Mouse (Mus musculus): ENCODE results near the gene Ephb2.

Gene Ephb2

GRCm38 (mm10) chr4:136800366-136800765 lies 35.4 kb downstream of the Ephb2 start:
- no peak for DNase-seq (ENCODE audit: low spot score)

GRCm38 (mm10) chr4:136797677-136798569 lies 37.9 kb downstream of the Ephb2 start:
- no peak for DNase-seq (ENCODE audit: low spot score)

DNA sequence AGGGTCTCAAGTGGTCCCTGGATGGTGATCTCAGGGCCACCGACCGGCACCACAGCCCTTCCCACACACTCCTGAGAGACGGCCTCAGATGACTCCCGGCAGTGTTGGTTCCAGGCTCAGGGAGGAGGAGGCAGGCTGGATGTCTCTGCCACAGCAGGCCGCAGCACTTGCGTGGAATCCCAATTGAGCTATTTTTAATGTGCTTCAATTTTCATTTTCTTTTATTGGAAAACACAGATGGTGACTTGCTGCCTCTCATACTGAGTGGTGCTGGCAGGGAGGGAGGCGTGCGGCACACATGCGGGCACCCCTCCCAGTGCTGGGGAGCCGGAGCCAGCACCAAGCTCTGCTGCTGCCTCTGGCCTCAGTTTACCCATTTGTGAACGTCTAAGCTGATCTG lies 42.5 kb downstream of the Ephb2 start:
- DNase-seq (ENCODE audit: low spot score) = no peak

DNA sequence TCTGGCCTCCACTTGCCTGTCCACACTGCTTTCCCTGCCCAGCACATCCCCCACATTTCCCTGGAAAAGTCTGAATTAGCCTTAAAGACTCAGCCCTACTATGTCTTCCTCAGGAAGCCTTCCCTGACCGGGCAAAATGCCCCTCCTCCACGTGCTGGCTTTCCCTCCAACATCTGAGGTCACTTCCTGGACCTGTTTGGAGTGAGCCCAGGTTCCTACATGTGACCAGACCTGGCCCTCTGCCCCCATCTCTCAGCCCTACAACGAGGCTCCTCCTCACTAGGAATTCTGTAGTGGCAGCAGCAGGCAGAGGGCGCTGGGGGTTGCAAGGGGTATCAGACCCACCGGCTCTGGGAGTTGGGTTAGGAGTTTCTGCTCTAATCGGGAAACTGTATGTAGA lies 46.0 kb downstream of the Ephb2 start:
- DNase-seq (ENCODE audit: low spot score) = no peak

- no peak for DNase-seq (ENCODE audit: low spot score)
Observed at GRCm38 (mm10) chr4:136787357-136787756, 48.4 kb downstream of the Ephb2 start.

DNA sequence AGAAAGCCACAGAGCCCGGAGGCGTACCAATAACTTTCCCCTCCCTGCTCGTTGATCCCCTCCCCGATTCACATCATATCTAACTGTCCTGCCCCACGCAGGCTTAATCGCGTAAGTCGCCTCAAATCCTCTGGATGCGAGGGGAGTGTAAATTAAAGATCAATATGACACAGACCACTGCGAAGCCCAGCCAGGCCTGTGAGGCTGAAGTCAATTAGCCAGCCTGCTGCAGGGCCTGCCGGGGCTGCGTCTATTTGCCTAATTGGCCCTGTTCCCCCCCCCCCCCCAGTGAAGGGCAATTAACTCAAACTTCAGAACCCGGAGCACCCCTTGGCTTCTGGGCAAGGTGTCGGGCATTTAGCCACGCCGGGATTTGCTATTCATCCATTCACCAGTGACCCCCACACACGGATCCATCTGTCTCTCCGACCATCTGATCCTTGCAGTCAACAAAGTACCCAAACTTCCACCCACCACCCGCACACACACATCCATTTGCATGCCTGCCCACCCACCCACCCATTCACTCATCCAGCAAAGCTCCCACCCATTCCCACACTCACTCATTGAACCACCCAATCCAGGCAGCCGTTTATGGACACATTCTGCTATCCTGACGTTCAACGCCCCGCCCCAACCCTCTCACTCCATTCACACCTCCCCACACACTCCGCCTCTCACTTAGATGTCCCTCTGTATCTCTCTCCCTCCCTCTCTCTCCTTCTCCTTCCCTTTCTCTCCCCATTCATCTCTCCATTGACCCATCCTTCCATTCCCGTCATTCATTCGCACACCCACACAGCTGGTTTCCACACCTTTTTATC lies 49.1 kb downstream of the Ephb2 start:
- no peak for DNase-seq (ENCODE audit: low spot score)

DNA sequence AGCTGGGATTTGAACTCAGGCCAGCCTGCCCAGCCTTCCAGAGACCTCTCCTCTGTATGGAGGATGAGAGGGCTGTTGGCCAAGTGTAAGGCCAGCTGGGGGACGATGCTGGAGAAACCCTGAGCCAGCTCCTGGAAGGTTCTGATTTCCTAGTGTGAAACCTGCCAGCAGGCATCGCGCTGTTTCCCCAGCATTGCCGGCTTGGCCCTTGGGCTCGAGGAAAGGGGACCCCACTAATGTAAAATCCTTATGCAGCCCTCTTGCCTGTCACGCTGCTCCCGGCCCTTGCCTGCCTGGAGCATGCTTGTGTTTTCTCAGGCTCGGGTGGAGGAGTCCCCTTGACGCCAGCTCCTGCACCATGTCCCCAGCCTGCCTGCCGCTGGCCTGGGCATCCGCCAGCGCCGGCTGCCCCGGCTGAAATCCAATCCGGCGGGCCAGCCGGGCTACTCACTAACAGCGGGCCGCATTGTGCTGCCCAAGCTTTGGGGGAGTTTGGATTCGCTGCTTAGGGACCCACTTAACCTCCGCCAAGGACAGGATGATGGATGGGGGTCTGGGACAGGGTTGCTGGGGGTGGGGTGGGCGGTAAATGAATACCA lies 52.1 kb downstream of the Ephb2 start:
- DNase-seq (ENCODE audit: low spot score) = peak; percentile 87

DNA sequence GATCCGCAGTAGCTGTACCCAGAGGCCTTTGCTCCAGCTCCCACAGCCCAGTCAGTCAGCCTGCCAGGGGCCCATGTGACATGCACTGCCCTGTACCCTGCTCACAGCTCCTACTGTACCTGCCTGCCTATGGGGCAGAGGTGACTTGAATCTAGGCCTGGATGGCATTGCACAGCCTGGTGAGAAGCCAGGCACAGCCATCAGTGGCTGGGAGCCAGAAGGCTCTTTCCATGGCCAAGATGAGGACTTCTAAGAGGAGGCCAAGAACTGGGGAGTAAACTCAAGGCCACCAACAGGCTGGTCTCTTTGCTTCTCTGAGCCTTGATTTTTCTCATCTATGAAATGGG lies 53.2 kb downstream of the Ephb2 start:
- DNase-seq (ENCODE audit: low spot score) = no peak

GRCm38 (mm10) chr4:136781868-136782578 lies 53.8 kb downstream of the Ephb2 start:
- no peak for DNase-seq (ENCODE audit: low spot score)

- DNase-seq (ENCODE audit: low spot score) = no peak
Observed at GRCm38 (mm10) chr4:136780201-136780895, 55.4 kb downstream of the Ephb2 start.

- DNase-seq (ENCODE audit: low spot score) = no peak
Observed at GRCm38 (mm10) chr4:136779156-136779555, 56.6 kb downstream of the Ephb2 start.

DNA sequence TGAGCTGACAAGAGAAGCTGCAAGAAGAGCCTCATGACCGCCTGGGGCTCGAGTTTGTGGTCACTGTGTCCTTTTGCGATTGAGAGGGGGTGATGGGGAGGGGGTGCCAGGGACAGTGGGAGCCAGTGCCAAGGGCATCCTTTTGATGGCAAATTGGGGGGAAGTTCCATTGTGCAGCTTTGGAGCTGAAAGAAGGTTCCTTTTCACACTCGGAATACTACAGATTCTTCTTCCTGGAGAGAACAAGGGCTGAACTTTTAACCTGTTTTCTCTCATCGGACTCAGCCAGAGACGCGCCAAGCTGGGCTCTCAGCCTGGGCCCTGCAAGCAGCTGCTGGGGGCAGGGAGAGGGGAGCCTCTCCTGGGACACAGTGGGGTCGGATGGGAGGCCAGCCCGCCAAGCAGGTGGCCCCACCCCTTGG lies 59.3 kb downstream of the Ephb2 start:
- DNase-seq (ENCODE audit: low spot score) = peak; percentile 66

DNA sequence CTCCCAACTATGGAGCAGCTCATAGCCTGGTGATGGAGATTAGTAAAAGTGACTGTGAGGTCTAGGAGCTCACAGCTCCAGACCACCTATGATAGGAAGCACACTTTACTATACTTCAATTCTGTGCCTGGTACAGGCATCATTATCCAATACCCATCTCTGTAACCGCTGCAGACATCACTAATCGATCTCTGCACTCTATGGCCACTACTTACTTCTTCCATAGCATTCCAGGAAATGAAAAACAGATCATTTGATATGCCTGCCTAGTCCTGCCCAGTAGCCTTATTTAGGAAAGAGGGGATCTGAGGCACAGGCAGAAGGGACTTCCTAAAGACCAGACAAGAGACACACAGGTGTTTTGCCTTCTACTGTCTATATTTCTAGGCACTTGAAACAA lies 59.9 kb downstream of the Ephb2 start:
- peak; percentile 56 for DNase-seq (ENCODE audit: low spot score)

DNA sequence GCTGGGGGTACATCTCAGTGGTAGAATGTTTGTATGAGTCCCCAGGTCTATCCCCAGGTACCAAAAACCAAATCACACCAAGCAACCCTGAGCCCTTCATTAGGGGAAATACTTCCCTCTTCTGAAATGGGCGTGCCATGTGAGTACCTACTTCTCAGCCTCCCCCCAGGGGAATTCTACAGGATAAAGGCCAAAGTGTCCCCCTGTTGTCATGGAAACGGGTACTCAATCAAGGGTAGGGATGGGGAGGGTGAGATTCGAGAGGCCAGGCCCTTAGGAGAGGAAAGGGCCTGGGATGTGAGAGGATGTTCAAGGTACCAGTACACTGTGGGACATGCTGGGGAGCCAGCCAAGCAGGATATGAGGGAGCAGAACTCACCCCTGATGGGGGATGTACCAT lies 61.6 kb downstream of the Ephb2 start:
- peak; percentile 59 for DNase-seq (ENCODE audit: low spot score)

GRCm38 (mm10) chr4:136772952-136773584 lies 62.7 kb downstream of the Ephb2 start:
- DNase-seq (ENCODE audit: low spot score) = peak; percentile 68

DNA sequence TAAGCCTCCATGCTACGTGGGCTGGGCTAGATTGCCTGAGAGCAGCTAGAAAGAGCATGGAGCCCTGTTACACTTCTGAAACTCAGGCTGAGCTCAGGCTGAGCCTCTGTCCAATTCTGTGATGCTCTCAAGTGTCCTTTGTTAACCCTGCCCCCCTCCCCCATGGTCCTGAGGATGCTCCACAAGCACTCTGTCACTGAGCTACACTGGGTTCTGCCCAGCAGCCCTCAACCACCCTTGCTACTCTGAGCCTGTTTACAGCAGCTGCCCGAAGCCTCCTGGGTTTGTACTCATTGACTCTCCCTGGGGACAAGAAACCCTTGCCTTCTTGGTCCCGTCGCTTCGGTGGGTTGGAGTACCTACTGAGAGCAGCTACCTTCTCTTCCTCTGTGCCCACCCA lies 63.5 kb downstream of the Ephb2 start:
- no peak for DNase-seq (ENCODE audit: low spot score)

DNA sequence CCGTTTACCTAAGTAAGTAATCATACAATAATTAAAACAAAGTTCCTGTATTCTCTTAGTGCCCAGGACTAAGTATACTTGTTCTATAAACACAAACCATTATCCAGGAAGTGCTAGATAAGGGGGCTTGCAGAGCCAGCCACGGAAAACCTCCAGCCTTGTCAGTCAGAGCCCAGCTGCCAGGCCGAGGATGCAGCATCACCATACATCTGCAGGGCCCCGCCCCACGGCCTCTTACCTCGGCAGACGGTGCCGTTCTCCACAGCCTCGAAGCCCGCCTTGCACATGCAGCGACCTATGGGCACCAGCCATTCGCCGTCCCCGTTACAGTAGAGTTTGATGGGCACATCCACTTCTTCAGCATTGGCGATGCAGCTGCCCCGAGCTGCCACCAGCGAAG lies 65.1 kb downstream of the Ephb2 start:
- DNase-seq (ENCODE audit: low spot score) = no peak

DNA sequence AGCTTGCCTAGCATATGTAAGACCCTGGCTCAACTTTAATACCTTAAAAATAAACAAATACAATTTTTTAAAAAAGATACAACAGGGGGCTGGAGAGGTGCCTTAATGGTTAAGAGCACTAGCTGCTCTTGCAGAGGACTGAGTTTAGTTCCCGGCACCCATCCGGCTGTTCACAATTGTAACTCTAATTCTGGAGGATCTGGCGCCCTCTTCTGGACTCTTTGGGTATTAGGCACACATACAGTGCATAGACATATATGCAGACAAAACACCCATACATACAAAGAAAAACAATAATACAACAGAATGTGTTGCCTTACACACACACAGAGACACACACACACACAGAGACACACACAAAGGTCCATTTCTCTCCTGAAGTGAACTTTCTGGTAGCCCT lies 67.3 kb downstream of the Ephb2 start:
- no peak for DNase-seq (ENCODE audit: low spot score)

GRCm38 (mm10) chr4:136765080-136765479 lies 70.7 kb downstream of the Ephb2 start:
- DNase-seq (ENCODE audit: low spot score) = no peak

DNA sequence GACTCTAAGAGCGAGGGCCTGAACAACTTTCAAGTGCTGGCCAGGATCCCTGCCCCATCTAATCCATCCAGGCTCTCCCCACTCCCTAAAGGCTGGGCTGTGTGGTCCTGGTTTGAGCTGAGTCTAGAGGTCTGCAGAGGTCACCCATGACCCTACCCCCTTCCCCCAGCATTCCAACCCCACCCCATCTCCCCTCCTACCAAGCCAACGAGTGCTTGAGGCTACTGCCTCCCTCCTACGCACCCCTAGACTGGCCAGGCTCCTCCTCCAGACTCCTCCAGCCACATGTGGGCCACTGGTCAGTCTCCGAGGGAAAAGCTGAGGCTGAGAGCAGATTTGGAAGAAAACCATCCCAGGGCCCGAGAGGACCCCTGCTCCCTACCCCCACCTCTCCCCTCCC lies 72.4 kb downstream of the Ephb2 start:
- DNase-seq (ENCODE audit: low spot score) = no peak
